Mouse (Mus musculus): Measurements from ENCODE around the gene Abcg4.

- TF ChIP-seq CTCF (IDR thresholded peaks at IDR 0.05; ENCODE audit: borderline replicate concordance, control insufficient read depth, extremely low read depth, insufficient read depth, low read length, poor library complexity): no peak
- TF ChIP-seq POLR2A (IDR thresholded peaks at IDR 0.05; ENCODE audit: control insufficient read depth, extremely low read depth, insufficient read depth, low read length, poor library complexity): no peak
Measured at GRCm38 (mm10) chr9:44314910-44315309, 26.5 kb upstream of the Abcg4 start.
